Mouse (Mus musculus) lung, adult 18-20 months (tissue): Measurements from ENCODE around the gene Kcp.

ENCODE experiments used
- DNase-seq, 2 experiments: peaks; one replicate each; pipeline ENCODE4 v3.0.0; 2022; ENCODE audit warnings: mixed read lengths in 2 of 2

Gene Kcp

GRCm38 (mm10) chr6:29523301-29524033 is 15.7 kb upstream of the Kcp start:
- no peak for DNase-seq

GRCm38 (mm10) chr6:29522626-29523300 is 15.0 kb upstream of the Kcp start:
- no peak for DNase-seq

GRCm38 (mm10) chr6:29517139-29517538 is 9.4 kb upstream of the Kcp start:
- DNase-seq, result peak; percentile 70 to 74

- DNase-seq, result peak in 1 of 2 experiments; percentile 33
Observed at GRCm38 (mm10) chr6:29513284-29513683, 5.5 kb upstream of the Kcp start.

GRCm38 (mm10) chr6:29509086-29509485 is 1.3 kb upstream of the Kcp start:
- no peak for DNase-seq

GRCm38 (mm10) chr6:29506834-29507233 is 918 bp downstream of the Kcp start:
- DNase-seq, result no peak

- DNase-seq, result no peak
Observed at GRCm38 (mm10) chr6:29505493-29505892, 2.3 kb downstream of the Kcp start.

GRCm38 (mm10) chr6:29501599-29501998 is 6.2 kb downstream of the Kcp start:
- no peak for DNase-seq

- DNase-seq, result no peak
Observed at GRCm38 (mm10) chr6:29500810-29501209, 6.9 kb downstream of the Kcp start.

GRCm38 (mm10) chr6:29500177-29500576 is 7.6 kb downstream of the Kcp start:
- DNase-seq, result no peak

GRCm38 (mm10) chr6:29497791-29498190 is 10.0 kb downstream of the Kcp start:
- no peak for DNase-seq

- no peak for DNase-seq
Observed at GRCm38 (mm10) chr6:29496270-29496669, 11.5 kb downstream of the Kcp start.

- no peak for DNase-seq
Observed at GRCm38 (mm10) chr6:29494101-29494500, 13.7 kb downstream of the Kcp start.

GRCm38 (mm10) chr6:29485951-29486350 is 21.8 kb downstream of the Kcp start:
- no peak for DNase-seq

- peak; percentile 44 to 59 for DNase-seq
Observed at GRCm38 (mm10) chr6:29484716-29485559, 22.8 kb downstream of the Kcp start.

GRCm38 (mm10) chr6:29482691-29483090 is 25.1 kb downstream of the Kcp start:
- DNase-seq, result no peak

GRCm38 (mm10) chr6:29474736-29475135 is 33.0 kb downstream of the Kcp start:
- no peak for DNase-seq

GRCm38 (mm10) chr6:29473941-29474691 is 33.6 kb downstream of the Kcp start:
- DNase-seq, result peak; percentile 84 to 89

GRCm38 (mm10) chr6:29471137-29471536 is 36.6 kb downstream of the Kcp start, which contains the start of gene Atp6v1fnb:
Gene Atp6v1fnb, plus strand, starts transcription at chr6:29471437.
- no peak for DNase-seq

- DNase-seq, result no peak
Observed at GRCm38 (mm10) chr6:29468851-29469250, 38.9 kb downstream of the Kcp start.

- DNase-seq, result peak; percentile 91 to 94
Observed at GRCm38 (mm10) chr6:29467583-29468354, 40.0 kb downstream of the Kcp start, which contains the start of gene Atp6v1f. Gene Atp6v1f, plus strand, starts transcription at chr6:29467718.

GRCm38 (mm10) chr6:29463388-29463787 is 44.4 kb downstream of the Kcp start:
- no peak for DNase-seq
